Mouse (Mus musculus) forebrain, embryonic 14.5 days (tissue): ENCODE results near the gene Adora2a. TPM values are rescaled to one million over a fixed set of nuclear protein-coding genes. Genes with fewer than 3 reads are reported as not detected.
"Not testable (repeated sequence)": the region's sequence is repeated elsewhere in the genome, so short reads cannot be mapped to it uniquely, and the experiment has no call there.

Source experiments
- ATAC-seq: fragments of 200-750 bp; cut with Nextera tagmentation; 2 replicates; pipeline ENCODE4 v1.8.0; 2017; ENCODE audit warnings: mild to moderate bottlenecking, moderate library complexity
- DNase-seq: peaks from one replicate; pipeline ENCODE4 v3.0.0-alpha.2; 2015; ENCODE audit warnings: low spot score
- H3K27ac ChIP-seq: fragments of 300-500 bp; sonication (generic); 2 replicates; pipeline ENCODE4 v1.5.1; 2014; ENCODE audit warnings: low read depth, mild to moderate bottlenecking, control low read depth, low read length, moderate library complexity
- H3K27me3 ChIP-seq: fragments of 300-500 bp; sonication (generic); replicated peaks from 2 replicates; pipeline ENCODE4 v1.6.1; 2014; ENCODE audit warnings: low read length, control low read depth, mixed read lengths; ENCODE audit not compliant: control insufficient read depth, insufficient read depth
- H3K36me3 ChIP-seq: fragments of 300-500 bp; sonication (generic); 2 replicates; pipeline ENCODE4 v1.6.1; 2014; ENCODE audit warnings: low read length, control low read depth; ENCODE audit not compliant: control insufficient read depth, insufficient read depth
- H3K4me1 ChIP-seq: fragments of 300-500 bp; sonication (generic); 2 replicates; pipeline ENCODE4 v1.6.1; 2014; ENCODE audit warnings: antibody characterized with exemption, low read length, control low read depth; ENCODE audit not compliant: control insufficient read depth, insufficient read depth
- H3K4me2 ChIP-seq: fragments of 300-500 bp; sonication (generic); 2 replicates; pipeline ENCODE4 v1.6.1; 2014; ENCODE audit warnings: mild to moderate bottlenecking, control low read depth, low read length
- H3K4me3 ChIP-seq: fragments of 300-500 bp; sonication (generic); 2 replicates; pipeline ENCODE4 v1.5.1; 2014; ENCODE audit warnings: low read depth, low read length, control low read depth
- H3K9ac ChIP-seq: fragments of 300-500 bp; sonication (generic); 2 replicates; pipeline ENCODE4 v1.6.1; 2014; ENCODE audit warnings: mild to moderate bottlenecking, low read length, control low read depth, moderate library complexity
- H3K9me3 ChIP-seq: fragments of 300-500 bp; sonication (generic); replicated peaks from 2 replicates; pipeline ENCODE4 v1.6.1; 2016; ENCODE audit warnings: low read length, control low read depth, mixed read lengths; ENCODE audit not compliant: control insufficient read depth
- WGBS: fragments of 180-500 bp; shearing (Covaris S2); extraction: QIAGEN DNeasy Blood & Tissue Kit; methylation state at CpG from one replicate; pipeline ENCODE4 v1.1.7; 2014; 5-methylcytosine and 5-hydroxymethylcytosine counted together
- polyA plus RNA-seq: library from polyadenylated mRNA; unstranded; fragments of >200 nt; fragmentation: Nextera tagmentation; extraction: Ambion mirVana; gene quantifications from 2 replicates; pipeline ENCODE4 v1.2.1, GENCODE M21; 2014

Gene Adora2a
- polyA plus RNA-seq, 1 experiment from 2014 or later = 8.8 TPM

GRCm38 (mm10) chr10:75373655-75374351, 57.1 kb downstream of the Adora2a start:
- DNase-seq (peak; percentile 42), ATAC-seq (peak; percentile 85)

GRCm38 (mm10) chr10:75378688-75379087, 62.0 kb downstream of the Adora2a start:
- WGBS = 87% methylated on average over 10 of the region's 10 CpGs
- H3K27me3 ChIP-seq = no peaks in the 10 kb centered on the region
- DNase-seq (no peak), ATAC-seq (no peak)
- H3K9me3 ChIP-seq = no peaks in the 10 kb centered on the region
- no peak overlapping the region for H3K9ac ChIP-seq
- H3K4me2 ChIP-seq = no peak overlapping the region
- no peak overlapping the region for H3K4me3 ChIP-seq
- H3K36me3 ChIP-seq = no peaks in the 10 kb centered on the region
- H3K4me1 ChIP-seq = no peaks in the 10 kb centered on the region
- H3K27ac ChIP-seq = no peak overlapping the region

More at GRCm38 (mm10) chr10:75373655-75374351, 57.1 kb downstream of the Adora2a start:
- H3K4me3 ChIP-seq, H3K4me1 ChIP-seq, H3K4me2 ChIP-seq, H3K9me3 ChIP-seq, H3K27me3 ChIP-seq, H3K36me3 ChIP-seq, H3K27ac ChIP-seq, H3K9ac ChIP-seq: not testable (repeated sequence)
- 72% methylated on average over 12 of the region's 19 CpGs for WGBS

Other genes with a start within 250 kb of the Adora2a start
- 24.3 and 29.6 TPM in 2 replicates for gene Specc1l, start 104.8 kb upstream of the Adora2a start, polyA plus RNA-seq
- 0.11 and 0.14 TPM in 2 replicates for gene Upb1, start 84.2 kb downstream of the Adora2a start, polyA plus RNA-seq
- gene Snrpd3, start 200.7 kb downstream of the Adora2a start, polyA plus RNA-seq = 137 and 144 TPM in 2 replicates
- gene Gucd1, start 201.1 kb downstream of the Adora2a start, polyA plus RNA-seq = 26.9 and 29.5 TPM in 2 replicates
- 15.7 and 18.8 TPM in 2 replicates for gene Lrrc75b, start 243.5 kb downstream of the Adora2a start, polyA plus RNA-seq
- gene Ggt1, start 244.7 kb downstream of the Adora2a start, polyA plus RNA-seq = 1.1 and 1.2 TPM in 2 replicates